Mouse (Mus musculus): ENCODE results near the gene Abca14. TPM values are rescaled to one million over a fixed set of nuclear protein-coding genes. Genes with fewer than 3 reads are reported as not detected.

Gene Abca14
- total RNA-seq (2022) = not detected

DNA sequence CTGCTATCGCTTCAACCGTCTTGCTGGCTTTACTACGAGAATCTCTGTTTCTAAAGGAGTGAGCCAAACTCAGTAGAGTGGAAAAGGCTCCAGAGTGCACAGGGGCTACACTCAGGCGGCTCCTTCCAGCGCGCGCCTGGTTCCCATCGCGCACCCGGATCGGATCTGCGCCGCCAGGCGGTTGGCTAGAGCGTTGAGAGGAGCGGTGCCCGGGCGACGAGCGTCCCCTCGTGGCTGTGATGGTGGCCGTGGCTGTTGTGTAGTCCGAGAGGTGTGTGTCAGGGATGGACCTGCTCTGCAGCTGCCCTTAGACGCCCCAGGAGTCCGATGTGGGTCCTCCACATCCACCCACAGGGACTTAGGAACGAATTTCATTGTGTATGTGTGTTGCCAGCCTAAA lies at the start of gene Abca14:
TSS of gene Abca14 (plus strand) at position 173 of the 400 bp plus-strand sequence.
- peak; percentile 62 to 64 for DNase-seq (ENCODE audit: low spot score in 2 of 2)

DNA sequence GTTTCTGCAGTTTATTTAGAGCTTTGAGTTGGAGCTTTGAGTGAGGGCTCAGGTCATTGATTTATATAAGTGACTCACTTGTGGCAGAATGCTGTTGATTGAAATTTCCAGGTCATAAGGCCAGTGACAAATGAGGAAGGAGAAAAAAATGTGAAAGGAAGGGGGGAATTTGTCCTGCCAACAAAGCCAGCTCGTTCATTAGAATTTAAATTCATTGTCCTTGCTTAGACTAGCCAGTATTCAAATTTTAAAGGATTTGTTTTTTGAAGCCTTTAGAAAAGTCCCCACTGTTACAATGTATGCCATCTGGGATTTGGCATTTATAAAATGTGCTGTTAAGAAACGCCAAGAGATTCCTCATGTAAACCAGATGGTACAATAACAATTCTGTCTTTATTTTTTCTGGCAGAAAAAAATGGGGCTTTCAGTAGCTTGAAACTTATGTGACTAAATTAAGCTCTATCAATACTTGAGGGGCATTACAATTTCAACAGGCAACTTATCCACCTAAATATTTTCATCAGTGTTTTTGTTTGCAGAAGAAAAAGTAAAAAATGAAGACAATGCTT lies 46.8 kb upstream of the Abca14 start:
- DNase-seq (ENCODE audit: low spot score in 2 of 2) = no peak

DNA sequence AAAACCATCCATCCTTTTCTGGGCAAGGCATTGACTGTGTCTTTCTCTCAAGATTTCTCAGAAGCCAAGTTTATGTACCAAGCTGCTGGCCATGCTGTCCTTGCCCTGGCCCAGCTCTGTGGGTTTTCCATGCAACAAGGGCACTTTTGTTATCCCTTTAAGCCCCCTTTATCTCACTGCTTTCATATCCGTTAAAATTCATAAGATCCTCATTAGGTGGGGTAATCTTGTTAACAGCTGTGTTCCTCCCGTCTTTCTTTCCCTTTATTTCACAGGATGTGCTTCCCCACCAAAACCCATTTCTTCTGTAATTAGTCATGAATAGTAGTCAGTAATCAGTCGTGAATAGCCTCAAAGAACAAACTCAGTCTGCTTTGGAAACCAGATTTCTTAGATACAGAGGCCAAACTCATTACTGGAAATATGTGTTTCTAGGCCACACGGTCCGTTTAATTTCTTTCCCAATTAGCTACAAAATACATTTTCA lies 46.1 kb upstream of the Abca14 start:
- DNase-seq (ENCODE audit: low spot score in 2 of 2) = no peak

DNA sequence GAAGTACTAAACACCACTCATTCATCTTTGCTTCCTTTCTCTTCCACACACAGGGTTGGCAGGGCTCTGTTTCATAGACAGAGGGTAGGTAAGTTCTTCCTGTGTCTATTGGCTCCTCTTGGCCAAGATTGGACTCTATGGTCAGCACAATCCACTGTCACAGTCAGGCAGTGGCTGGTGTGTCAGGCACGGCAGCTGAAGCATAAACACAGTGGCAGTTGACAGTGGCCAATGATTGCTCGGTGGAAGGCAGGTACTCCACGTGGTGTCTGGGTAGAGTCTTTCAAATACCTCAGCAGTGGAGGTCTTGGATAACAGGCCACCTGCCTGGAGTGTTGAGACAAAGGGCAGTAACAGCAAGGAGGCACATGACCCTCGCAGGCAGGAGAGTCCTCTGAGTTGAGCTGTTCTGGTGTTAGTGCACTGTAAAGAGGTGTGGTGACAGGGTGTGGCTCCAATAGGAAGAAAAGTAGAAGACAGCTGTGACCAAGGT lies 45.6 kb upstream of the Abca14 start:
- no peak for DNase-seq (ENCODE audit: low spot score in 2 of 2)

DNA sequence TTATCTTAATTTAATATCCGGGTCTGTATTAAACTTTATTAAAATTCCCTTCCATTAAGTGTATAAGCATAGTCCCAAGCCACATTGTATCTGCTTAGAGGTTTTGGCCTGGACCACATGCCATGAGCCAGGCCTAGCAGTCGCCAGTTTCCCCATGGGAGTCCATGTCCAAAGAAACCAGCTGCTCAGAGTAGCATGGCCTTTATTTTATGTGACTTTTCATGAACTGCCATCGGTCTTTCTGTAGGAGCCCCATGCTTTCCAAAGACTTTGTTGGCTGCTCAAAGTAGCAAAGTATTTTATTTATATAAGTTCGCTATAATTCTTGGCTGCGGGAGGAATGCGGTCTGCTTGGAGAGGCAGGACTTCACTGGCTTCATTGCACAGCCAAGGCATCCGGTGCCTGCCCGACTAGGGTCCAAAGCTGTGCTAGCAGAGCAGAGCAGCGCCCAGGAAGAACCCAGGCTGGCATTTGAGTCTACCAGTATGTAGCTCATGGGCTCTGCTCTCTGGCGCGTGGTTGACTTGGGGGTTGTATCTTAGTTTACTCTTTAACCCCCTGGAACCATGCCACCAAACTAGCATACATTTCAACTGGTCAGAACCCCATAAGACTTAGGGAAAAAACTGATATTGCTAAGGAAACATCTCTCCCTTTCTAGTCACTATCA lies 40.0 kb upstream of the Abca14 start:
- no peak for DNase-seq (ENCODE audit: low spot score in 2 of 2)

DNA sequence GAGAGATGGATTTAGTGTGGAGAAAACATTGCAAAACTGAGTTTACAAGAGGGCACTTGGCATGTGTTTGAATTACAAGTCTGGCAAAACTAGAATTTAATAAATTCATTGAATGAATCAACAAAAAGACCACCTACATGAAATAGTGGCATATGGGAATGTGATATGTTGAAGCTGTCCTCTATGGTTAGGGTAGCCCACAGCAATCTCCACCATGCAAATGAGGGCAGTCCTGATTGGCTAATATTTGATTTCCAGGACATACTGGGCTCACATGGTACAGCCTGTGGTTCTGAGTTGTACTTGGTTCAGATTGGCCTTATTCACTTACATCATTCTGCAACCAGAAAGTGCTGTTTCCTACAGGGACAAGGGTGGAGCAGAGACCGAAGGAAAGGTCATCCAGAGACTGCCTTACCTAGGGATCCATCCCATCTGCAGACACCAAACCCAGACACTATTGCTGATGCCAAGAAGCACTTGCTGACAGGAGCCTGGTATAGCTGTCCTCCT lies 31.5 kb upstream of the Abca14 start:
- DNase-seq (ENCODE audit: low spot score in 2 of 2) = no peak

DNA sequence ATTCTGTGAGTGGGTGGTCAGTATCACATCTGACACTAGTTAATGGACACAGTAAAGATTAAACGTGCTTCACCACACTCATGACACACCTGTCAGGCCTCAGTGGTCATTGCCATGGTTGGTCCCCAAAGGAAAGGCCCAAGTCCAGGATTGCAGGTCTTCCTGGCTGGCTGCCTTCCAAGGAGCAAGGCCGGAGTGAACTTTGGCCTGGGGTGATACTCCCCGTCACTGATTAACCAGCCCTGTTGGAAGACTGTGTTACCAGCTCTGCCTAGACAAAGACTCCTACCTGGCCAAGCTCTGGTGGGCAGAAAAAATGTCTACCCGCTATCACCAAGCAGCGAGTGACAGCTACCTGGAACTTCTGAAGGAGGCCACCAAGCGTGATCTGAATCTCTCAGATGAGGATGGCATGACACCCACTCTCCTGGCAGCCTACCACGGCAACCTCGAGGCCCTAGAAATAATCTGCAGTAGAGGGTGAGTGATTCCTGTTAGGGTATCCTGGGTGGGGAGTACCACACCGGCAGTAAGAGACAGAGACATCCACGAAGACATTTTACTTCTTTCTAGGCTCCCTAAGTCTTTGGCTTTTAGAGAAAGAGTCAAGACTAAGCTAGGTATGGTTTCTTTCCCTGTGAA lies 30.0 kb upstream of the Abca14 start, which contains the start of gene Anks4b:
TSS of gene Anks4b (plus strand) at position 256 of the 642 bp plus-strand sequence.
- DNase-seq (ENCODE audit: low spot score in 2 of 2) = no peak

DNA sequence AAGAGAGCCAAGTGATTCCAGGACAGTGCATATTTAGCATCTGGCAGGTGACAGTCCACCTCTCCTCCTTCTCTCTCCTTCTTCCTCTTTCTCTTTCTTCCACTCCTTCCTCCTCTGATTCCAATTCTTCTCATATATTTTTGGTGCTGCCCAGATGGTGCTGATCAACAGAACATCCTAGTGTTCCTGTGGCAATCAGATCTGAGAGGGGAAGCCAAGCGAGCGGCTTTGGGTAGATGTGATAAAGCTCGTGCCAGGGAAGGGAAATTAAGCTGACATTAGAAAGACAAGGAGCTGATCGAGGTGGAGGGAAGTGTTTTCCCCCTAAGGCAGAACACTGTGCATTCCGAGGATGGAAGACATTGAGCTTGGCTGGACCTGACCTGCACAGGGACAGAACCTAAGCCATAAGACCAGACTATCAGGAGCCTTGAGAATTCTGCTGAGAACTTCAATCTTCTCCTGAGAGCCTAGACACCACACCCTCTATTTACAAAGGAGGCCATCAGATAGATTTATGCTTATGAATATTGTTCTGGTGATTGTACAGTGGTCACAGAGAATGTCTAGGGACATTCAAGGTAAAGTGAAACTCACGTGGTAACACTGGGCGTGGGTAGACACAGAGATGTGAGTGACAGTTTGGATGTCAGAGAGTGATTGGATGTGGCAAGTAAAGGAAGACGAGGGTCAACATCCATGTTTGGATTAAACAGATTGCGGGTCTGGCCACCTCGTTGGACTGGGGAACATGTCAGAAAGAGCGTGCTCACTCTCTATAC lies 28.8 kb upstream of the Abca14 start:
- DNase-seq (ENCODE audit: low spot score in 2 of 2) = no peak

DNA sequence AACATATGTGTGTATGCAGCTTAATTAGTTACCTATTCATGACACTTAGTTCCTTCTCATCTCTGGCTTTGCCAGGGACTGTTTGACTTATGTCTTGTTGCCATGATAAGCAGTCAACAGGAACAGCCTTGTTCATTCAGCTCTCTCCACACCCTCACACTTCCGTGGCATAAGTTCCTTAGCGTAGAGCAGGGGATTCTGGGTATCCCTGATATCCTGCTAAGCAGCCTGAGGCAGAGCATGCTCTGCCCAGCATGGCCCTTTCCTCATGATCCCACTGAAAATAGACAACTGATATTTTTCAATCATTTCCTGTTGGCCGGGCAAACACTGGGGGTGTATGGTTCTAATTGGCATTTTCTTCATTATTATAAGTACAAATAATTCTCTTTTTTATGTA lies 26.1 kb upstream of the Abca14 start:
- DNase-seq (ENCODE audit: low spot score in 2 of 2) = no peak

DNA sequence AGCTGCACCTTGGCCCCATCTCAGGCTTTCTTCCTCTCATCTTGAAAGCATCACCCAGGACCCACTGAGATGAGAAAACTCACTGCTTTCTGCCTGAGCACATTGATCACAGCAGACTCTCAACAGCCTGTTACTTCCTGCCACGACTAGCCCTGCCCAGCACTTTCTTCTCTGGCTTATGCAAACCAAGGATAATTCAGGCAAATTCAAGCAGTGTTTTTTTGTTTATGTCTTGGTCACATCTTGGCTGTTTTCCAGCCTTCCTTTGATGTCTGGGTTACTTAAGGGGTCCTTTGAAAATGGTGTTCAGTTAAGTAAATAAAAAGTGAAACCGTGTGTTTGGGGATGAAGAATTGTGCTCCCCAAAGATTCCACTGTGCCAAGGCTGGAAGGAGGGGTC lies 24.8 kb upstream of the Abca14 start:
- no peak for DNase-seq (ENCODE audit: low spot score in 2 of 2)

DNA sequence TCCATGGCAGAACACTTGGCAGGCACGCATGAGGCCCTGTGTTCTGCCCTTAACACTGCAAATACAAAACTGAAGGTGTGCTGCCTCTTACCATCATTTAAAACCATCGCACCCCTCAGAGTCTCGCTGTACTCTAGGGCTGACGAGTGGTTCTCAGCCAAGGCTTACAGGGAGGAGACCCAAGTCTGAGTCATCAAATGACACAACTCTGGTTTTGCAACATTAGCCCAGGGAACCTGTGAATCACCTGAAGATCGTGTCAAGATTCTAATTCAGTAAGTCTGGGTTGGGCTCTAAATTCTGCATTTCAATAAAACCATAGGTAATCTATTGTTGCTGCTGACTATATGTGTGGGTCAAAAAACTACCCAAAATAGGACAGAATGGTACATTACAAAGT lies 23.2 kb upstream of the Abca14 start:
- no peak for DNase-seq (ENCODE audit: low spot score in 2 of 2)

DNA sequence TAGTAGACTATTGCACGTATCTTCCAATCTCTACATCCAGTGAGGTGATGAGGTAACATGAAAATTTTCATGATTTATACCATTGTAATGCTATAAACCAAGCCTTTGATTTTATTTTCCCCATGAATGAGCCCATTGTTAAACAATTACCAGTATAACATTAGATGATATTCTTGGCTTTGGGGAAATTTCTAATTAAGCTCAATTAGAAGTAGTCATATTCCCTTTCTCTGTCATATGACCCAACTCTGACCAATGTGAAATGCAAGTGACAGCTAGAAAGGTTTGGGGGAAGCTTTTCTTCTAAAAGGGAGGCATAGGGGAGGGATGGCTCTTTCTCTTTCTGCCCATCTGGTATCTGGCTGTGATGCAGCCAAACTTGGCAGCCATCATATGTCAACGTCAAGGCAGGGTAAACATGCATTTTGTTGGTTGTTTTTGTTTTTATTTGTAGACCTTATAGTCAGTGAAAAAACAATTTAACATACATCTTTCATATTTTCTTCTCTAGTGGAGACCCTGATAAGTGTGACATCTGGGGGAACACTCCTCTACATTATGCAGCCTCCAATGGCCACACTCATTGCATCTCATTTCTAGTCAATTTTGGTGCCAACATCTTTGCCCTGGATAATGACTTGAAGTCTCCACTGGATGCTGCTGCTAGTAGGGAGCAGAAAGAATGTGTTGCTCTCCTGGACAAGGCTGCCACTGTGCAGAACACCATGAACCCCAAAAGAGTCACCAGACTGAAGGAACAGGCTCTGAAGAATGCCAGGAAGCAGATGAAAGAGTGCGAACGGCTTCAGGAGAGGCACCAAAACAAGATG lies 22.1 kb upstream of the Abca14 start:
- no peak for DNase-seq (ENCODE audit: low spot score in 2 of 2)

DNA sequence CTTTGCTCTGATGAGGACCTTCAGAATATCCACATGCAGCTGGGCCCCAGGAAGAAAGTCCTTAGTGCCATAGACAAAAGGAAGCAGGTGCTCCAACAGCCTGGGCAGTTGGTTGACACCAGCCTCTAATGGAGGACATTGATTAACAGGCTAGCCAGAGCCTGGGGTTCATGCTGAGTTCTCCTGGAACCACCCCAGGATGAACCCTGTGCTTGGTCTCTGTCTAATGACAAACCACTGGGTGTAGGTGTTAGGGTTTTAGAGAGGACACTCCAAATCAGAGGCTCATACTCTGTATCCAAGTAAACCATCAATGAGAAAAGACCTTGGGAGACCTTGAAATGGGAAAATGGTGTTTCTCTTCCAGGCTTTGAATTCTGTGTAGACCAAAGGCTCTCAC lies 20.9 kb upstream of the Abca14 start:
- DNase-seq (ENCODE audit: low spot score in 2 of 2) = no peak

DNA sequence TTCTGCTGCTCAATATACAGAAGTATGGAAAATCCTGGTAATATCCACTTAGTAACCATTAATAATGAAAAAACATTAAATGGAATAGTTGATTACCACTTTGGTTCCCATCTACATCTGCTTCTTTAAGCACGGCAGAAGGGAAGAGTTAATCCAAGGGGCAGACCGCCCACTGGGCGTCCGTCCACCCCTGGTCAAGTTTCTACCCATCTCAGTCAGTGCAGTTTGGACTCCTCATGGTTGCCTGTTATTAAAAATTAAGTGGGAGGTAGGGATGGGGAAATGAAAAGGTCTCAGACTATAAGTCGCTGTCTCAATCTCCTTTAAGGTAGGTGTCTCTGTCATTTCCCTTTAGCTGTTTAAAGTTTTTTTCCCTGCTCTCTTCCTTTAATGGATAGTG lies 14.8 kb upstream of the Abca14 start:
- no peak for DNase-seq (ENCODE audit: low spot score in 2 of 2)

DNA sequence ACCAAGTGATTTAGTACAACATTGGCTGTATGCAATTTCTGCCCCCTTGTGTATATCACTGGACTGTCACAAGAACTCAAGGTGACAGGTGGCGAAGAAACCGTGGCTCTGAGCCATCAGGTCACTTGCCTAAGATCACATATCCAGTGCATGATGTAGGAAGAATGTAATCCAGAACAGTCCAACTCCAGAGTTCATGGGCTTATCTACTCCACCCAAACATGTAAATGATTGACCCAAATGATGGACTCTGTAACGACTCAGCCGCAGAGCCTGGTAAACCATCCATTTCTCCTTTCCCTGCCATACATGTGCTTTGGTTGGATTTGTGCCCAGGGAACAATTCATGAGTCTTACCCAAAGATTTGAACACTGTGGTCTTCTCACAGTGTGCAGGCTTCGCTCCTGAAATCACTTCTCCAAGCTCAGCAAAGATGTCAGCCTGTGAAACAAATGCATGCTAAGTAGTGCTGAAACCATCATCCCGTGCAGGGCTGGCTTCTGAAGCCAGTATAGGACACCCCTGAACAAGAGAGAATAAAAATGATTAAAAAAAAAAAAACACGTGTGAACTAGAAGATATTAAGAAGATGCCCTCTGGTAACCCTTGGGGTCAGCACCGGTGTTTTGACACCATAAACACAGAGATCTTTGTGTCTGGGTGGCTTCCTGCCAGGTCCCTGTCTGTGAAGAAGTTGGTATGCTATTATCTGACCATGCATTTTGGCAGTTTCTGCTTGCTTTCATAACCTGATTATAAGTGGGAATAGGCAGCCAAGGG lies 14.2 kb upstream of the Abca14 start:
- no peak for DNase-seq (ENCODE audit: low spot score in 2 of 2)

DNA sequence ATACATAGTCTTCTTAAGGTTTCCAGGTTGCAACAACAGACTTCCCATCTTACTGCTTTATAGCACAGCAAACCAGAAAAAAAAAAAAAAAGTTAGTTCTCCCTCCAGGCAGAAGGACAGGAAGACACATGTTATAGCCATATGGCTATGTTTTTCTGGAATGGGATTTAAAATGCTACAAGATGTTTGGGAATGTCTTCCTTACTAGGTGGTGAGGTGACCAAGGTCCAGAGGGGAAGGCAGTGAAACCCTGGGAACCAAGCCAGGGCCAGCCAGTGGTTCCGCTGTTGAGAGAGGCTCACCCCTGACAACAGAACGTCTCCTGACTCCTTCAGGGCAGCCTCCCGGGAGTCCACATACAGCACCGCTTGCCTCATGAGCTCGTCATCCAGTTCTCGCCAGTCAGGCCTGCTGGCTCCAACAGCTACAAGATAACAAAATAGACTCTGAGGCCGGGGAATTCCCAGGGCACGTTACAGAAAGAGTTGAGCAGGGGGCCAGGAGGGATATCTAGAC lies 13.6 kb upstream of the Abca14 start:
- no peak for DNase-seq (ENCODE audit: low spot score in 2 of 2)

DNA sequence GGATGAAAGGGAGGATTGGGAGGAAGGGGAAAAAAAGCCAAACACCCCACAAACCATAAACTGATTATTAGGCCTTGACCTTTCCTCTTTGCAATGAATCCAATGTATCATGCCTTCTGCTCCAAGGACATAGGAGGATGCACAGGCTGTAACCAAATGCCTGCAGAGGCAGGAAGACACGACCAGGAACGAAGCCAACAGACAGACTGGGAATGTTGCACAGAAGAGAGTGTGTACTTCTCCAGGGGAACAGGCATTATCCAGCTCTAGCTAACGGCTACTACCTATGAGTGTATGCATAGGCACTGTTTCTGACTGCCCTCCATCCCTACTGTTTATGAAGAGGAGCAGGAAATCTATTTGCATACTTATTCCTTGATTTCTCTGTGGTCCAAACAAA lies 11.6 kb upstream of the Abca14 start:
- no peak for DNase-seq (ENCODE audit: low spot score in 2 of 2)

DNA sequence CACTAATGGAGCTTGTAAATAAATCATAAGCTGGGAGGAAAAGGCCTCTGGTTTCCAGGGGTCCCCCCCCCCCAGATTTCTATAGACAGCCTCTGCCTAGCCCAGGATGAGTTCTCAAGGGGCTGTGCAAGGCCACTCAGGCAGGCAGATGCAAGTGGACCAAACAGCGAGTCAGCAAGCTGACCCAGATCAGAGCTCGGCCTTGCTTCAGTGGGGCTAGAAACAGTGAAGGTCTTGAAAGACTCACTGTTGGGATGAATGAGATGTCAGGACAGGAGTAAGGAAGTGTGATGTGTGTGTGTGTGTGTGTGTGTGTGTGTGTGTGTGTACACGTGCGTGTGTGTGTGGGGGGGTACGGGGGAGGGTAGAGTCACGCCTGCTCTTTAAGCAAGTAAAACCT lies 10.9 kb upstream of the Abca14 start:
- DNase-seq (ENCODE audit: low spot score in 2 of 2) = no peak

DNA sequence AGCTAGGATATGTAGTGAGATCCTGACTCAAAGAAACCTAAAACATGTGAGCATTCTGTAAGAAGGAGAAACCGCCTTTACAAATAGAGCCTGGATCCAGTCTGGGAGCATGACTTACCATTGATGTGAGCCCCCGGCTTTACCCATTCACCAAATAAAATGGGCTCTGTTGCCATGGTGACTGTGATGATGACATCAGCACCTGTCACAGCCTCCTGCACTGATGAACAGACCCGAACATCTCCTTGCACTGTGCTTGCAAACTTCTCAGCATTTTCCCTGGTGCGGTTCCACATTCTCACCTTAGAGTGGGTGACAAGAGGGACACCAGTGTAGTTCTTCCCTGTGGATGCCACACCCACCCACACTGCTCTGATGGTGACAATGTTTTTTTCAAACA lies 8.6 kb upstream of the Abca14 start:
- no peak for DNase-seq (ENCODE audit: low spot score in 2 of 2)
